Mouse (Mus musculus) adrenal gland, adult 8-10 months (tissue): ENCODE data around the gene Rab21. TPM values are rescaled to one million over a fixed set of nuclear protein-coding genes. Genes with fewer than 3 reads are reported as not detected.
"Not testable (repeated sequence)": the region's sequence is repeated elsewhere in the genome, so short reads cannot be mapped to it uniquely, and the experiment has no call there.

Experiments used
- DNase-seq: peaks from one replicate; pipeline ENCODE4 v3.0.0; 2022
- total RNA-seq, 4 experiments: library from RNA; stranded (reverse); gene quantifications; 2 replicates each; pipeline ENCODE4 v1.2.4; 2022

Gene Rab21
- total RNA-seq, 4 experiments from 2014 or later: 56.5 to 57.4 (median 56.7) TPM

- peak; percentile 54 for DNase-seq
Measured at GRCm38 (mm10) chr10:115323295-115323694, 7.9 kb upstream of the Rab21 start.

DNA sequence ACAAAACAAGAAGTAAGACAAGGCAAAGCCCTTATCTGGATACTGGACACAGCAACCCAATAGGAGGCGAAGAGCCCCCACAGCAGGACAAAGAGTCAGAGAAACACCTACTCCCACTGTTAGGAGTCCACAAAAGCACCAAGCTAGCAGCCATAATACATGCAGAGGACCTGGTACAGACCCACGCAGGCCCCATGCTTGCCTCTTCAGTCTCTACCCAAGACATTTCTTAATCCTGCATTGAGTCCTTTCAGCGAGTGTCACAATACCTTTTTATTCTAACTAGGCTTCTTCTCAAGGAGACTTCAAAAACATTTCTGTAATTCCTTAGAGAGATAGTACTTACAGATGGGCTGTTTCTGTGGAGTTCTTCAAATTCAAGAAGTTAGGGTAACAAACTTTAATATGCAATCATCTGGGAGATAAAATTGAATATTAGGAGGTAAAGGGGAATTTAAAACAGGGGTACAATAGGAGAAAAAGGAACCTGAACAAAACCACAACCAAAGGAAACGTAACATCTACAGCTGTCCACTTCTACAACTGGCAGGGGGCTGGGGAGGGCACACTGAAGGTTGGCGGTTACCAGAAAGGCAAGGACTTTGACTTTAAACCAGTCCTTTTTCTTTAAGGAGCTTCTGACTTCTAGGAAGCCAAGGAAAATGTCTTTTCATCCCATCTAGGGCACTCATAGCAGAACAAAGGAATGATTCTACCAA, 6.1 kb upstream of the Rab21 start:
- no peak for DNase-seq

DNA sequence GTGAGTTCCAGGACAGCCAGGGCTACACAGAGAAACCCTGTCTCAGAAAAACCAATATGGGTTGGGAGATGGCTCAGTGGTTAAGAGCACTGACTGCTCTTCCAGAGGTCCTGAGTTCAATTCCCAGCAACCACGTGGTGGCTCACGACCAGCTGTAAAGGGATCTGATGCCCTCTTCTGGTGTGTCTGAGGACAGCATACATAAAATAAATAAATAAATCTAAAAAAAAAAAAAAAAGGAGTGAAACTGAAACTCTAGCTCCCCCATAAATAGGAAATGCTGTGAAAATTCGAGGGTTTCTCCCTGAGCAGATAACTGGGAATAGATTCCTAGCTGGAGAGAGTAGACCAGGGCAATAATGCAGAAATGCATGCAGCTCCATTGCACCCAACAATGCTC, 3.0 kb upstream of the Rab21 start:
- not testable (repeated sequence) for DNase-seq

DNA sequence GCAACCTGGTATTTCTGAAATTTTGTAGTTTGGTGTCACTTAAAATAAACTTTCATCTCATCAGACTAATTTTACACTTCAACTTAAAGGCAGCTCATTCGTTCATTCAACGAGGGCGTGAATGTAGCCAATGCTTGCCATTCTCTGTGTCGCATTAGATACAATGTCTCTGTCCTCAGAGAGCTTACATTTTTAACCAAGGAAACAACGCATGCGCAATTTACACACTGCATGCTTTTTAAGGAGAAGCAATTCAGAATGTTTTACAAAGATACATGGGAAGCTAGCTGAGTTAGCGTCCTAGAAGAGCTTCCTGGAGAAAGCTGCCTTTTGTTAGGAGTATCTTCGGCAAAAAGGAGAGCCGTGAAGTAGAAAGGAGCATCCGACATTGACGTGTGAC, 919 bp upstream of the Rab21 start:
- DNase-seq: no peak

DNA sequence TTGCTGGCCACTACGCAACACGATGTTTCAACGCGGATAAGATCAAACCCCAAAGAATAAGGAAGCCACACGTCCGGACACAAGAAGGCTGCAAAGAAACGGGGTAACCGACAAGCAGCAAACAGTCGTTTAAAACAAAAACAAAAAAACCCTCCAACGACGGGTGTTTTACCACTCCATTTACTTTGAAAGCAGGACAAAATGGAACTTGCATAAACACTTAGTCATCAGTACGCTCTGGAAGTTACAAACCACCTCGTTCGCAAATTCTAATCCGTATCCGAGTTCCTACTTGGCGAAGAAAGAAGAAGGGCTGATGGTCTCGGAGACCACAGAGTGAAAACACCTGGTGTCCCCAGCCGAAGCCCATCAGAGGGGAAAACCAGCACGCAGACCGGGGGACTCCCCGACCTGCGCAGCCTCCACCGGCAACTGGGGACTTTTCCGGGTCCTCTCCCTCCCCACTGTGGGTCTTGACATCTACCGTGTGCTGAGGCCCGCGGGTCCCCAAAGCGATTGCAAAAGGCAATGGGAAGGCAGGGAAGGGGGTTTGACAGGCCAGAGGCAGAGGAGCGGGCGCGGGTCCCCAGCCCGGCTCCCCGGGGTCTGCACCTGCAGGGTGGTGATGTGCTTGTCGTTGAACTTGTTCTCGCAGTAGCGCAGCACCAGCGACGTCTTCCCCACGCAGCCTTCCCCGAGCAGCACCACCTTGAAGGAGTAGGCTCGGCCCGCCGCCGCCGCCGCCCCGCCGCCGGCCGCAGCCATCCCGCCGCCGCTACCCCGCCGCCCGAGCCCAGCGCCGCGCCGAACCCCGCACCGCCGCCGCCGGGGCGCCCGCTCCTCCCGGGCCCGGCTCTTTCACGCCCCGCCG, 577 bp downstream of the Rab21 start:
- peak; percentile 30 for DNase-seq

- no peak for DNase-seq
Measured at GRCm38 (mm10) chr10:115314287-115314581, 1.2 kb downstream of the Rab21 start.

- DNase-seq: no peak
Measured at GRCm38 (mm10) chr10:115313641-115314286, 1.6 kb downstream of the Rab21 start.

- DNase-seq: no peak
Measured at GRCm38 (mm10) chr10:115312732-115313131, 2.7 kb downstream of the Rab21 start.

DNA sequence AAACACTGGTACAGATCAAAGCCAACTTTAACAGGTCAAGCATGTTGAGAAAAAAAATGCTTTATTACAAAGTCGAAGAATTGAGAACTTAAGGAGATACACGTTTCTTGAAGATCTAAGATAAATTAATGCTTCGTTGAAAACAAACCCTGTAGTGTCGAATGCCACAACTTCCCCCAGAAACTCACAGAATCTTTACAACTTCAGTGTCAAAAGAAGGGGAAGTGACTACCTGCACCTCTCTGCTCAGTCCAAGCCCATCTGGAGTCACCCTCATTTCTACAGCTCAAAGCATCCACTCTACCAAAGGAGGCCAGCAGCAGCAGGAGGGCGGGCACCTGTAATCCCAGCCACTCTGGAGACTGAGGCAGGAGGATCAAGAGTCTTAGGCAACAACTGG, 3.2 kb downstream of the Rab21 start:
- no peak for DNase-seq

DNA sequence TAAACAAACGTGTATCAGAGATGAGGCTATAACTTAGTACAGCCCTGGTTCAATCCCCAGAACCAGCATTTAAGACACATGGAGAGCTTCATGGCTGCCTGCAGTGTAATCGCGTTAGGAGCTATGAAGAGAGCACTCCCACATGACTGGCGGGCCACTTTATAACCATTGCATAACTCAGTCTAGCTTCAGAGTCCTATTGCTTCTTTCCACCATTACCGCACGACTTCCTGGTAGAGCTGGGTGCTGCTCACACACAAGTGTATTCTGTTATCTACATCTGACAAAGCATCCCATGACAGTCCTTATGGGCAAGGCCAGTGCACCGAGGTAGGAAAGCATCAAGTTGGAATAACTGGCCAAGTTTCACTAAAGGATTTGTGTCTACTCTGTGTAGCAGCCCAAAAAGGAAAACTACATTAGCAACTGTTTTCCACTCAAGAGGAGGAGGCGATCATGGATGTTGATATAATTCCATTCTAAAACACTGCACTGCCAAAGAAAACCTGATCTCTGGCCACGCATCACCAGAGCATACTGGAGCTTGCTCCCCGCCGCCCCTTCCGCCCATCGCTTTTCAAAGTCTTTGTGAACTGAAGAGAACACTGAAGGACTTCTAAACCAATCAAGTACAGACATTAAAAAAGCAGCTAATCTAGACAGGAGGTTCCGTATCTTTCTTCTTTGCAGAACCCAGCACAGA, 4.0 kb downstream of the Rab21 start:
- DNase-seq: no peak

DNA sequence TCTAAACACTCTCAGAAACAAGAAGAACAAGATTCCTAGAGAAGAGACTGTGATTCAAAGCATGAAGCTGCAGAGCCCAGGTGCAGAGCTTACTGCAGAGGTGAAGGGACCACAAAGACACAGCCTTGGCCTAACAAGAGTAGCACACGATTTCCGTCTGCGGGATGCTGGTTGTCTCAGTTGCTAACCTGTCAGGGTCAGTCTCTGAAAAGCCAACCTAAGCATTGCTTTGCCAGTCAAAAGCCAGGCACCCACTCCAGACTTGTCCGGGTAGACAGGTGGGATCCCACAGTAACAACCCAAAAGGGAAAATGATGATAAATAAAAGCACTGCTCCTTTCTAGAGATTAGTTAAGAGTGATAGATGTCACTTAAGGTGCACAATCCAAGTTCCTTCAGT, 6.2 kb downstream of the Rab21 start:
- DNase-seq: no peak

GRCm38 (mm10) chr10:115307331-115307875, 8.0 kb downstream of the Rab21 start:
- no peak for DNase-seq

- DNase-seq: no peak
Measured at GRCm38 (mm10) chr10:115298683-115299082, 16.7 kb downstream of the Rab21 start.

DNA sequence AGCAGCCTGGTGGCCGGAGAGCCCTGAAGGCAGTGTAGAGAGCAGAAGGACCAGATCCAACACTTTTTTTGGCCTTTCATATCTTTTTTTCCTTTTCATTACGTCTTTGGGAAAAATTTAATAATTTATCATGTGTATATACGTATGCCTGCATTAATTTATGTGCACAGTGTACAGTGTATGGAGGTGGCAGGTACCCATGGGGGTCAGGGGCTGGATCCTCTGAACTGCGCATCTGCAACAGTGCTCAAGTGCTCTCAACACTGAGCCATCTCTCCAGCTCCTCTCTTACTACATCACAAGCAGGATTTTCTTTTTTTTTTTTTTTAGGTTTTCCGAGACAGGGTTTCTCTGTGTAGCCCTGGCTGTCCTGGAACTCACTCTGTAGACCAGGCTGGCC, 17.8 kb downstream of the Rab21 start:
- DNase-seq: no peak

DNA sequence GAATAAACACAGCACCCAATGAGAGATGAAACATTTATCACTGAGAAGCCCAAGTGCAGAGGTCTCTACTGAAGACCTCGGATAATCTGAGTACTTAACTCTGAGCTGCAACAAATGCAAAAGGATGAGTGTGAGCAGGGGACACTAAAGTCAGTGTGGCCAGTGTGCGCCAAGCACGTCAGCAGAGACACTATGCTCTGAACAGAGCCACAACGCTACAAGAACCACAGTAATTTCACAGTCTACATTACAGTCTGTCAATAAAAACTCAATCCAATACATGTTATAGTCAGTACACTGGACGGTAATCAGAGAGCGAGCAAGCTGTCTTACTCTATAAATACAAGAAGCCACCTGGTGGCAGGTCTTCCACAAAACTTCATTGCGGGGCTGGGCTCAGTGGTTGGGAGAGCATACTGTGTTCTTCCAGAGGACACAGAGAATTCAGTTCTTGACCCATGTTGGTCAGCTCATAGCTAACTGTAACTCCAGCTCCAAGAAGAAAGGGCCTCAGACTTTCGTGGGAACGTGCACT, 18.9 kb downstream of the Rab21 start:
- DNase-seq: no peak

DNA sequence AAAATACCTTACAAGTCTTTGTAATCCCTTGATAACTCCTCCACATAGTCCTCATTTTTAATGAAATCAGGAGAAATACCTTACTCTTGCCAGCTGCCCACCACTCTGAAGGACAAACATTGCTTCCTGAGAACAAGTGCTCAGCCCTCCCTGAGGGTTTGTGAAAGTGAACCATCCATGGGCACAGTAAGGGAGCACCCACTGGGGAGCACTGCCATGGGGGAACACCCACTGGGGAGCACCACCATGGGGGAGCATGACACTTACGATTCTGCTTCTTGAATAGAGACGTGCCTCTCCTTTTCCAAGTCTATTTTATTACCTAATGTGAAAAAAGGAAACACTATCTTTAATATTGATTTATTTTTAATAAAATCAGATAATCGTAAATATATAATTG, 20.2 kb downstream of the Rab21 start:
- DNase-seq: no peak

DNA sequence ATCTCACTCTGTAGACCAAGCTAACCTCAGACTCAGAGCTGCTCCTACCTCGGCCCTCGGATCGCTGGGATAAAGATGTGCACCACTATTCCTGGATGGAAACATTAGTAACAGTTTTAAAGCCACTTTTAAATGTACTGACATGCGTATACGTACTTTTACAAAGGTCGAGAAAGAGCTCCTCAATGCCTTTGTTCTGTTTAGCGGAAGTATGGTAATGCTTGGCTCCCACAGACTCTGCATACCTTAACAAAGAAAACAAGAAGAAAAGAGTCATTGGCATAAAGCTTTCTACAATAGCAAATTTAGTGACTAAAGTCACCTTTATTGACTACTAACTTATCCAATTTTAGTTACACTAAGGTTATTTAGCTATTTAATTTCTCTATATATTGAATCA, 20.7 kb downstream of the Rab21 start:
- no peak for DNase-seq

DNA sequence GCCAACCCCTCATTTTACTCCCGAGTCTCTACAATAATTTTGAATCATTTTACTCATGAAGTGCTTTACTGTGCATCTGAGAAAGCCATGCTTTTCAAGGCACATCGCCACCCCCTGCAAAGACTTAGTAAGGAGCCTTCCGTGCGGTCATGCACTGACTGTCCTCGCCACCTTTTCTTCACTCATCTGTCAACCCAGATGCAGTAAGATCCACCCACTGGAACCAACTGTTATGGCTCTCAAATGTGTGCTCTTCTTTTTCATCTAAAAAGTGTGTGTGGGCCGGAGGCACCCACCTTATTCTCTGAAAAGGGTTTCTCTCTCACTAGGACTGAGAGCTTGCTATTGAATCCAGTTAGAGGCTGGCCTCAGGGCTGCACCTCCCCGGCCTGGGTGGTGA, 21.4 kb downstream of the Rab21 start:
- no peak for DNase-seq

DNA sequence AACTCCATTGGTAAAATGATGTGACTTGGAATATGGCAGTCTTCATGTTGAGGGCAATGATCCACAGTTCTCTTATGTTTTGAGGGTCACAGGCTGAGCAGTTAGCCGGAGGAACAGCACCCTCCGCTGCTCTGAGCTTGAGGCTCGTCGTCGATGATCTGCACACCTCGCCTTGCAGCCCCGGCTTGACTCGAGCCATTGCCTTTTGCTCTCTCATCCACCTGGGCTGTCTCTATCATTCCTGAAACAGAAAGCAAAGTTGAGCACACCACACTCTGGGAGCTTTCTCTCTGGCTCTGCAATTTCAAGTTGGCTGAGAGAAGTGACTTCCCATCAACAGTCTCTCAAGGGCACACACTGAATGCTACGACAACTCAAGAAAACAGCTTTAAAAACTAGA, 24.7 kb downstream of the Rab21 start:
- no peak for DNase-seq

- no peak for DNase-seq
Measured at GRCm38 (mm10) chr10:115288856-115289255, 26.5 kb downstream of the Rab21 start.

- DNase-seq: no peak
Measured at GRCm38 (mm10) chr10:115284170-115284569, 31.2 kb downstream of the Rab21 start.

- no peak for DNase-seq
Measured at GRCm38 (mm10) chr10:115281381-115281780, 34.0 kb downstream of the Rab21 start.
